Mouse (Mus musculus) megakaryocyte progenitor cell, adult 5-6 weeks (primary cell): ENCODE measurements around the gene Tmem145. TPM values are rescaled to one million over a fixed set of nuclear protein-coding genes. Genes with fewer than 3 reads are reported as not detected.
A peak's percentile ranks its signal among the peaks of the same experiment; 100 is the strongest.

Experiments used
- ATAC-seq: replicated peaks from 2 replicates; pipeline ENCODE4 v1.8.0; 2016; ENCODE audit warnings: mild to moderate bottlenecking, moderate TSS enrichment, inconsistent platforms; ENCODE audit not compliant: poor library complexity
- total RNA-seq, 2 experiments: library from RNA; stranded (forward) in 1 of 2; stranded (reverse) in 1 of 2; fragments of 157-497, 149-512 nt in 1 of 2; fragments of 200-1000 nt in 1 of 2; gene quantifications; 2 replicates each; pipeline versions ENCODE4 v1.2.3 to v1.2.4; 2015 to 2017

Tmem145 gene
- total RNA-seq, 2 experiments from 2014 or later: not detected

DNA sequence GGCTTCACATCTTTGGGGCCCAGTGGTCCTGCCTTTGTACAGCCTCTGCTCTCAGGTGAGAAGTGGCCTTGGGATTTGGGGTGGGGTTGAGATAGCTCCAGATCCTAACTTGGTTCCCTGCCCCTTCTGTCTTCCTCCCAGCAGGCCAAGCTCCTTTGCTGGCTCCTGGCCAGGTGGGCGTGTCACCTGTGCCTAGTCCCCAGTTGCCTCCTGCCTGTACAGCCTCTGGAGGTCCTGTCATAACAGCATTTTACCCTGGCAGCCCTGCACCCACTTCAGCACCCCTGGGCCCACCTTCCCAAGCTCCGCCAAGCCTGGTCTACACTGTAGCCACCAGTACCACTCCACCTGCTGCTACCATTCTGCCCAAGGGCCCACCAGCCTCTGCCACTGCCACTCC lies 15.0 kb upstream of the Tmem145 start:
- ATAC-seq: peak; percentile 34; the same call in 1 of the 2 replicates

DNA sequence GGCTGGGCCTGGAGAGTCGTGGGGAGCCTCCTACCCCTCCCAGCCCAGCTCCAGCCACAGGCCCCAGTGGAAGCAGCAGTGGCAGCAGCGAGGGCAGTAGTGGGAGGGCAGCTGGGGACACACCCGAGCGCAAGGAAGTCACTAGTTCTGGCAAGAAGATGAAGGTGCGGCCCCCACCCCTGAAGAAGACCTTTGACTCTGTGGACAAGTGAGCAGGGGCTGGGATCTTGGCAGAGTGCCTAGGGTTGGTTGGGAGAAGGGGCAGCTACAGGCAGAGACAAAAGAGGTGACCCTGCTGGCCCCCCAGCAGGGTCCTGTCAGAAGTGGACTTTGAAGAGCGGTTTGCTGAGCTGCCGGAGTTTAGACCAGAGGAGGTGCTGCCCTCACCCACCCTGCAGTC lies 13.8 kb upstream of the Tmem145 start:
- no peak for ATAC-seq

DNA sequence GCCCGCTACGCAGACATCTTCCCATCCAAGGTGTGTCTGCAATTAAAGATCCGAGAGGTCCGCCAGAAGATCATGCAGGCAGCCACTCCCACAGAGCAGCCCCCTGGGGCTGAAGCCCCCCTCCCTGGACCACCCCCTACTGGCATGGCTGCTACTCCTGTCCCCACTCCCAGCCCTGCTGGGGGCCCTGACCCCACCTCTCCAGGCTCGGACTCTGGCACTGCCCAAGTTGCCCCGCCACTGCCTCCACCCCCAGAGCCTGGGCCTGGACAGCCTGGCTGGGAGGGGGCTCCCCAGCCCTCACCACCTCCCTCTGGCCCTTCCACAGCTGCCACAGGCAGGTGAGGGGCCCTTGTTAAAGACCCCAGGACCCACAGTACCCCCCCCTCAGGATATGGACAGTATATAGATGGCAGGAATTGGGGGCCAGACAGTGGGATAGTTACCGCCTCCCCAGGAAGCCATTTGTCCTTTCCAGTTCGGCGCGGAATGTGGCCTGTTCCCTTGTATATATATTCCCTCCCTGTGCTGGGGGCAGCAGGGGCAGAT lies 12.6 kb upstream of the Tmem145 start:
- ATAC-seq: no peak

DNA sequence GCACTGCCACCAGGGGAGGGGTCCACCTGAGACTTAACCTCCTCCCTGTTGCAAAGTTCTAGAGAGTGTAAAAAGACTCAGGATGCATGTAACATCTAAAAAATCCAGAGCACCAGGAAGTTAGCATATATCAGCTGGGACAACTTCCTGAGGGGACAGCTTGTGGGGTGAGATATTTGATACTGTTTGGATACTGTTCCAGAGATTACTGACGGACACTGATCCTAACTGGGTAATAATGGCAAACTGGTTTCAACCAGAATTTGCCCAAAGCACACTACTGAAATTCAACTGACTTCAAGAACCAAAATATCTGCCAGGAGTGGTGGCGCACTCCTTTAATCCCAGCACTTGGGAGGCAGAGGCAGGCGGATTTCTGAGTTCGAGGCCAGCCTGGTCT lies 11.4 kb upstream of the Tmem145 start:
- no peak for ATAC-seq

DNA sequence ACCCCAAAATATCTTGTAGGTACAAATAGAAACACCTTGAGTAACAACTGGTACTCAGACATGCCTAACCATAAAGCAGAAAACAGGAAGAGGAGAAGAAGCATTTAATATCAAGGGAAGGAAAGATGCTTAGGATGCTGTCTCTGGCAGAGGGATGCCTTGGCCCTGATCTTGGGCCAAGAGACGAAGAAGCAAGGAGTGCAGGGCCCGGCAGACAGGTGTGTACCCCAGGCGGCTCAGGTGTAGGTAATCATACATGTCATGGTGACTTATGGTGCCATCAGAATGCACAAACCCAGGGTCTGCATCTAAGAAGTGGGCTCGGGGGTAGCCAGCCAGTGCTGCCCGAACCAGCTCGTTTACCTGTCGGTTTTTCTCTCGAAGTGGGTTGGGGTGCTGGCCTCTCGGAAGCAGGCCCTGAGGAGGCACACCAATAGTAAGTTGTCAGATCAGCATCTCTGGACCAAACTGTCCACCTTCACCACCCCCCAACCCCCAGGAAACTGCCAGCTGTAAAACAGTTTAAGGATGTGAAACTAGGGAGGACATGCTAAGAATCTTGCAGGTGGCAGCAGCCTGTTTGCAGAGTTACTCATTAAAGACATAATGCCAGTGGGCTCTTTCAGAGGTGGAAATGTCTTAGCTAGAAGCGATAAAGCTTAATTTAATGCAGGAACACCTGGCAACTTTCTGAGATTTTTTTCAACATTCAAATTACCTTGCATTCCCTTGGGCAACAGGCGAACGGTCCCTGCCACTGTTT lies 10.8 kb upstream of the Tmem145 start:
- no peak for ATAC-seq

DNA sequence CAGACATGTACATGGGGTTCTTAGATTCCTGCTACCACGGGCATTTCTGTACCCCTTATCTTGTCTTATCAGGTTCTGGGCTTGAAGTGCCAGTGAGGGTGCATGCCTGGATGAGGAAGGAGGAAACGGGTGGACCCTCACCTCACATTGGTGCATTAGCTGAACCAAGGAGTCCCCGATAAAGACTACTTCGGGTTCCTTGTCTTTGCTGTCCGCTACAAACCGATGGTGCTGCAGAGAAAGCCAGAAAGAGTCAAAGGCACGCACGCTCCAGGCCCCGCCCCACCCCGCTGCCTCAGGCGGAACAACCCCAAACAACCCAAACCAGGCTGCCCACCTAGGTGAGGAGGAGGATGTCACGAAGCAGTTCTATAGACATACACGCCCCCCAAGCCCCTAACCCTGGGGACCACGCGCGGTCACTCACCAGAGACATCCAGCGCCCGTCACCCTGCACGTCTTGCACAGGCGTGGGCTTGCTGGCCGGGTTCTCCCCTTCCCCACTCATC lies 8.9 kb upstream of the Tmem145 start:
- peak; percentile 49 for ATAC-seq

DNA sequence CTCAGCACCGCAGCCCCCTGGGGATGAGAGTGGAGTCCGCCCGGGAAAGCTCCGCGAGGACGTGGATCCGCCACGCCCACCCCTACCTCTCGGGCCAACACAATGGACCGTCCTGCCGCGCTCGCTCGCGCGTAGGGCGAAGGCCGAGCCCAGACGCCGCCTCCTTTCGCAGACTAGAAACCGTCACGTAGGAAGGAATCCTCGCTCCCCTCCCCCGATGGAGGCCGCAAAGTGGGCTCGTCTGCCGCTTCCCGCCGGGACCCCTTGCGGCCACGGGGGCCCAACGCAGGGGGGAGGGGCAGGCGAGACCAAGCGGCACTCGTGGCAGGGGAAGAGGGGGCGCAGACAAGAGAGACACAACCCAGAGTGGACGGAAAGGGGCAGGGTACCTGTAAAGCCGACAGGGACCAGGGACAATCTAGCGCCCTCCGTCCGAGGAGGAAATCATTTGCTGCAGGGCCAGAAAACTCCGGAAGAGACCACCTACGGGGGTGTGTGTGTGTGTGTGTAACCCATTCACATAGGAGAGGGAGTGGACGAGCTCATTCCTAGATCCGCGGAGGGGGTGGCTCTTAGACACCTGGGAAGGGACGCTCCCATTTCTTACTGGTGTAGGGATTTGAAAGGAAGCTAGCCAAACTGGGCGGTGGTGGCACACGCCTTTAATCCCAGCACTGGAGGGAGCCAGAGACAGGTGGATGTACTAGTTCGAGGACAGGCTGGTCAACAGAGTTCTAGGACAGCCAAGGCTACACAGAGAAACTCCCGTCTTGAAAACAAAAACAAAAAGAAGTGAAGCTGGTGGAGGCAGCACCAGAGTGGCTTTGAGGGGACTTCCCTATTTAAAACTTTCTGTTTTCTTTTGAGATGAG lies 8.2 kb upstream of the Tmem145 start, which contains the start of gene Pafah1b3:
Pafah1b3 (minus strand) TSS at position 533 of the 872 bp plus-strand sequence.
- peak; percentile 67 for ATAC-seq

DNA sequence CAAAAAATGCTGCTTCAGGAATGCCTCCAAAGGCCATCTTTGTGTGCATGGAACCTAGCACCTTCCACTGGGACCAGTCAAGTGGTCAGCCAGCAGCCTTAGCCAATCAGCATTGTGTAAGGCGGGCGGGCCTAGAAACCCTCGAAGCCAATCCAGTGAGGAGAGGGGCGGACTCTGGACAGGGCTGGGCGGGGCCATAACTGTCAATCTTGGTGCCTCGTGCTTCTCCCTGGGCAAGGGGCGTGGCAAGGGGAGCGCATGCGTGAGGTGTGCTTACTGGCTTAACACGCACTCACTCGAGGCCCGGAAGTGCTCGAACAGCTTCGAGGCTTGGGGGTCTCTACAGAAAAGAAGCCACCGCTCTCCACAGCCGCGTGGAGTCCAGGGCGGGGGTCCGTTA lies 4.8 kb upstream of the Tmem145 start, which contains the start of gene Prr19:
Prr19 (plus strand) TSS at position 349 of the 400 bp plus-strand sequence.
- ATAC-seq: peak; percentile 12; the same call in 1 of the 2 replicates

DNA sequence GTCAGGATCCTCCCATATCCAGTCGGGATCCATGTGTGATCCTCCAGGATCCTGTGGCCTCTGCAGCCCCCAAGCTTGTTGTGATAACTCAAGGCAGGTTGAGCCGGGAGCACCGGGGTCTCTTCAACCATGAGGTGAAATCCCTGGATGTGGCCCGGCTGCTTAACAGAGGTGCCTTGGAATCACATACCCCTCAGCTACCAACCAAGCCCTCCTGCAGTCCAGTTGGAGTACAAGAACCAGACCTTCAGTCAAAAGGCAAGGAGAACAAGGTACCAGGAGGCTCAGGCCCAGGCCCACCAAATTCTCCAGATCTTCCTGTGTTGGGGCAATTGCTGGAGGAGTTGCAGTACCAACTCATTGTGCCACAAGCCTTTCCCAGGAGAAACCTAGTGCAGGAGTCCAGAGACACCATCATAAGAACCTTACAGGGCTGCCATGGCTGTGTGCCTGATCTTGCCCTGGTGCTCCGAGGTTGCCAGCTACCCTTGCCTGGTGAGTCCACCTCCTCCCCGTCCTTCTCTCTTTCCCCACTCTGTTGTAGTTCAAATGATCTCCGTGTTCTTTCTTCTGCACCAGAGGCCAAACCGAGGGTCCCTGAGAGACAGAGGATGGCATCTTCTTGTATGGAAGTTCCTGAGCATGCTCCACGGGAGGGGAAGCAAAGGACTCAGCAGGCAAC lies 2.8 kb upstream of the Tmem145 start:
- ATAC-seq: no peak

DNA sequence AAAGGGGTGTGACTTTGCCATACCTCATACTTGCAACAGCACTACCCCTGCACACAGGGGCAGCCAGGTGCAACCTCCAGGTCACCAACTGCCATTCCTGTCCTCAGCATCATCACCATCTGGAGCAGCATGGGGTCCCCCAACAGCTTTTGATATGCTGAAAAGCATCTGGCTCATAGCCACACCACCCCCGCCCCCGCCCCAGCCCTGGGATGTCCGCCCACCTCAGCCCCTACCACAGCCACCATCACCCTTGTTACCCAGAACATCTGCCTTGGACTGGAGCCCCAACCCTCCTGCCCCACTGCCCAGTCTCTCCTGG lies 2.3 kb upstream of the Tmem145 start:
- ATAC-seq: no peak

DNA sequence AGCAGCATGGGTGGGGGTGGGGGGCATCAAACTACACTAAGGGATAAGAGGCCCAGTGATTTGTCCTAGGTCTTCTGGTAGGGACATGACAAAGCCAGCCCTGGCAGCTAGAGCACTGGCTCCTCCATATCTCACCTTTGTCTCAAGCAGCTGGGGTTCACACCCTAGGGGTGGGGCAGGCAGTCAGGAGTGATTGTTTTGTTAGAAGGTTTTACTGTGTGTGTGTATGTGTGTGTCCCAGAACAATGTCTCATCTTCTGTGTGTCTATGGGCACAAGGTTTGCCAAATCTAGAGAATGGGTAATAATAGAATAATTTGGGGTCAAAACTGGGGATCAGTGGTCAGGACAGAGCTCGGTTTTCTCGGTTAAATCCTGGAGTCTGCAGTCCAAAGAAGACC lies 425 bp upstream of the Tmem145 start:
- ATAC-seq: no peak

DNA sequence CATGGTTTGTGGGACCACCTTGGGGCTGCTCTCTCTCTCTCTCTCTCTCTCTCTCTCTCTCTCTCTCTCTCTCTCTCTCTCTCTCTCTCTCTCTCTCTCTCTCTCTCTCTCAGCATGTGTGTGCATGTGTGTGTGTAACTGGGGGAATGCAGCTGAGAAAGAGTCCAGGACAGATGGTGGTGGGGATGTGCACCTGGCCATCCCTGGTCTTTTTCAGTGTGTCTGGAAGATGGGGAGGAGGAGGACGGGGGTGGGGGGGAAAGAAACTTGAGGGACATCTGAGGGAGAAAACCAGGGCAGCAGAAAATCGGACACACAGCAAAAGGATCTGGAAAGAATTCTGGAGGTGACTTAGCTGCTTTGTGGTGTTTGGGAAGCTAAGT lies 699 bp downstream of the Tmem145 start:
- no peak for ATAC-seq

DNA sequence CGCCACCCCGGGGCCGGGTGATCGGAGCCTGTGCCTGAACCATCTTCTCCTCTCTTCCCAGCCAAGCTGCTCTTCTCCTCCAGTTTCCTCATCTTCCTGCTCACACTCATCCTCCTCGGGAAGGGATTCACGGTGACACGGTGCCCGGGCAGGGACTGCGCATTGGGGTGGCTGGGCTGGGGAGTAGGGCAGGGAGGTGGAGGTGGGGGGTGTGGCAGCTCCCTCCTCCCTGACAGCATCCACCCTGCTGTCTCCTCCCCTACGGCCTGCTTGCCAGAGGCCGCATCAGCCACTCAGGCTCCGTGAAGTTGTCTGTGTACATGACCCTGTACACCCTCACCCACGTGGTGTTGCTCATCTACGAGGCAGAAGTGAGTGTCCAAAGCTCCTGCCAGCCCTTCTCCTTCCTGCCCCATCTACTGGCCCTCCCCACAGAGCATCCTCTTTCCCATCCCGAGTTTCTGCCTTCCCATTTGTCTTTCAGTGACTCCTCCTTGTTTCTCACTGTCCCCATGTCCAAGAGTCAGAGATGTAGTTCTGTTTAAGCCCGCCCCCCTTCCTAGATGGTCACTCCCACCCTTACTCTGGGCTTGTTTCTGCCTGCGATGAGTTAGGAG lies 2.9 kb downstream of the Tmem145 start:
- ATAC-seq: no peak

DNA sequence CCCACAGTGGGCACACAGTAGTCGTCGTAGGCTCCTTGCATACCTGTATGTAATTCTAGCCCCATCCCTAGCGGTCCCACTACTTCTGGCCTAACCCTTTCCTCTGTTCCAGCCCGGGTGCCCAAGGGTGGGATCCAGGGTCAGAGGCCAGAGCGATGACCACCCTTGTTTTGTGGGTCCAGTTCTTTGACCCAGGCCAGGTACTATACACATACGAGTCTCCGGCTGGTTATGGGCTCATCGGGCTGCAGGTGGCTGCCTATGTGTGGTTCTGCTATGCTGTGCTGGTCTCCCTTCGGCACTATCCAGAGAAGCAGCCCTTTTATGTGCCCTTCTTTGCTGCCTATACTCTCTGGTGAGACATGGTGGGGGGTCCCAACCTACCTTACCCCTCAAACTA lies 3.5 kb downstream of the Tmem145 start:
- ATAC-seq: no peak

DNA sequence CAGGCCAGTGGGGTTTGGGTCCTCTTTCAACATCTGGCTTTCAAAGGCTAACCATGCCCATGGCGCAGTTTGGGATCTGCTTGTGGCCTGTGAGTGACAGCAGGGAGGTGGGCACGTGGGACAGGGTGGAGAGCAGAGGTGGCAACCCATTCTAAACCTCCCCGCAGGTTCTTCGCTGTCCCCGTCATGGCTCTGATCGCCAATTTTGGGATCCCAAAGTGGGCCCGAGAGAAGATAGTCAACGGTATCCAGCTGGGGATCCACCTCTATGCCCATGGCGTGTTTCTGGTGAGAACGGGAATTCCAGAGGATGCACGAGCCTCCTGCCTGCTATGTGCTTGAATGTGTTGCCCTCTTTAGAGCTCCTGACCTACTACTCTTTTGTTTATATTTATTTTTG lies 5.3 kb downstream of the Tmem145 start:
- no peak for ATAC-seq

DNA sequence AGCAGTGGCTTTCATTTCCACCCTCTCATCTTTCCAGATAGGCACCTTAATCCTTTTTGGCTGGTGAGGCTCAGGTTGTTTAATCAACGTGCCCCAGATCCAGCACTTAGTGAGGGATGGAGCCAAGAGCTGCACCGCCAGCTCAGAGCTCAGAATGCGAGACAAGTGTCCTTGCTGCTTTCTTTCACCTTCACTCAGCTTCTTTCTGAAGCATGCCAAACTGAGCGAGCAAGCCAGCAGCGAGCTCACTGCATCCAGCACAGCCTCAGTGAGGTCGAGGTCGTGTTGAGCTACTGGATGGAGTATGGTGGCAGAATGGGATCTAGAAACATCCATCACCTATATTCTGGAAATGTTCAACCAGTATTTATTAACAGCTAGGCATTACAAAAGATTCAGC lies 7.4 kb downstream of the Tmem145 start:
- ATAC-seq: no peak

DNA sequence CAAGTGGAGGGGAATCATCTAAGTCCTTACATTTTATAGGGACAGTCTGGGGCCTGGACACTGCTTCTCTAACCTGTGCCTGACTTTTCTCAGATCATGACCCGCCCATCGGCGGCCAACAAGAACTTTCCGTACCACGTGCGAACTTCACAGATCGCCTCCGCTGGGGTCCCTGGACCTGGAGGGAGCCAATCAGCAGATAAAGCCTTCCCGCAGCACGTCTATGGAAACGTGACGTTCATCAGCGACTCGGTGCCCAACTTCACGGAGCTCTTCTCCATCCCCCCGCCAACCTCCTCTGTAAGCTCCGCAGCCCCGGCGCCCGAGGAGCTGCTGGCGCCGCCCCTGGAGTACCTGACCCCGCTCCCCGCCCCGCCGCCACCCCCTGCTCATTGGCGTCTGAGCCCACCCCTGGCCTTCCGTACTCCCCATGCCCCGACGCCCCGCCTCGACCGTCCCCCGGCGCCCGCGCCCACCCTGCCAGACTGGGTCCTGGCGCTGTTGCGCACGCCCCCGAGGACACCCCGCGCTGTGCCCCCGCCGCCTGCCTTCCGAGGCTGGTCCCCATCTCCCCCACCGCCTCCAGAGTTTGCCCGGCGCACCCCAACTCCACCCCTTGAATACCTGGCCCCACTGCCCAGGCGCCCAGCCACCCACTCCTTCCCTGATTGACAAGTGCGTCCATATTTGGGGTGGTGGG lies 8.8 kb downstream of the Tmem145 start:
- ATAC-seq: no peak

DNA sequence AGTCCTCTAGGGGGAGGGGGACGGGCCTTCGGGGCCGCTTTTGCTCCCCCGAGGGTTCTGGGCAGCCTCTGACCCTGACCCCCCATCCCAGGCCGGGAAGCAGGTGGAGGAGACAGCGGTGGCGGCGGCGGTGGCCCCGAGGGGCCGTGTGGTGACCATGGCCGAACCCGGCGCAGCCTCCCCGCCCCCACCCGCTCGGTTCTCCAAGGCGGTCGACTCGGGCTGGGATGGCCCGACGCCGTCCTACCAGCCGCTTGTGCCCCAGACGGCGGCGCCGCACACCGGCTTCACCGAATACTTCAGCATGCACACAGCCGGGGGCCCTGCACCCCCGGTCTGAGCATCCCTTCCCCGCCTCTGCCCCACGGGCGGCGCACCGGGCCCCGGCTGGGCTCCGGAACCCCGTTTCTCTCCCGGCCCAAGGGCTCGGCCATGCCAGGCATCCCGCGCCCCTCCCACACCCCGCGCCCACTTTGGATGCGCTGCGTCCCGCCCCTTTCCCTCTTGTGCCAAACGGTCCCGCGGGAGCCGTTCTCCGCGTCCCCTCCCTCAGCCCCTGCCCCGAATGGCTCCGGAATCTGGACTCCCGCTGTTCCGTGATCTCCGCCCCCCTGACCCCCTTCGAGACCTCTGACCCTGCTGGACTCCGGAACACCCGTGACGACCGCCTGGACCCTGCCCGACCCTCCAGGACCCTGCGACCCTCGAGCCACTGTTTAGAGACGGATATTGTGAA lies 9.6 kb downstream of the Tmem145 start:
- ATAC-seq: no peak
